Comparison of ENCODE assay signal across 8 mouse cellular contexts in genomic region chr12:112542920-112543300, GRCm38 (mm10). TPM values are rescaled to one million over a fixed set of nuclear protein-coding genes. Genes with fewer than 3 reads are reported as not detected.
DNase-seq lines count a peak whose midpoint lies in the region; ATAC-seq and TF ChIP-seq lines count a peak whose summit lies in the region.

No protein-coding gene starts in this region.

- peak; percentile 98 for TF ChIP-seq CTCF in forebrain, postnatal 0 days (IDR thresholded peaks at IDR 0.05; ENCODE audit: low read depth)
- TF ChIP-seq CTCF in lung, adult 2 months (IDR thresholded peaks at IDR 0.05; ENCODE audit: insufficient read depth, low read length), result peak; percentile 82
- peak; percentile 89 for TF ChIP-seq CTCF in olfactory bulb, adult 2 months (IDR thresholded peaks at IDR 0.05; ENCODE audit: insufficient read depth, low read depth, low read length)

- no peak overlapping the region for H3K4me3 ChIP-seq in ES-E14 (ENCODE audit: insufficient read depth in 1 of 2, low read depth in 1 of 2, low read length in 2 of 2, poor library complexity in 1 of 2, severe bottlenecking in 1 of 2)
- H3K4me3 ChIP-seq in forebrain, postnatal 0 days (ENCODE audit: low read depth, low read length), result no peak overlapping the region
- H3K4me3 ChIP-seq in lung, adult 2 months (replicated peaks; ENCODE audit: extremely low read depth, low read depth, low read length), result no peak overlapping the region
- H3K4me3 ChIP-seq in olfactory bulb, adult 2 months (ENCODE audit: insufficient read depth, low read depth, low read length), result no peak overlapping the region

- DNase-seq in ES-E14 (ENCODE audit: low read depth, low spot score), result peak; percentile 87
- peak; percentile 64 for DNase-seq in cerebellum, adult 11-12 months
- peak; percentile 96 for DNase-seq in forebrain, postnatal 0 days
- peak; percentile 95 for DNase-seq in heart, postnatal 4 days
- peak; percentile 79 to 94 for DNase-seq in layer of hippocampus, adult 18-20 months (ENCODE audit: low spot score in 2 of 2)
- peak; percentile 83 for DNase-seq in lung, adult 2 months
- DNase-seq in testis, postnatal 14 days (ENCODE audit: low spot score), result peak; percentile 82

- H3K27me3 ChIP-seq in forebrain, postnatal 0 days (ENCODE audit: insufficient read depth, low read length), result no peaks in the 10 kb centered on the region

- in situ Hi-C loops in ES-E14 (cut with MboI; ENCODE audit: low sequenced_read_pairs in 2 of 2, unreplicated experiment in 2 of 2), result loop anchor here (10.0 to 25.0 kb wide), 2 partner anchors 398 to 406 kb away; partner anchors contain the start of gene Kif26a (in 2 of the 2)

- peak; percentile 70 for ATAC-seq in forebrain, postnatal 0 days

- H3K4me2 ChIP-seq in forebrain, postnatal 0 days (ENCODE audit: low read depth), result no peak overlapping the region; the same call in 1 of the 2 replicates

- no peak overlapping the region for H3K27ac ChIP-seq in ES-E14 (ENCODE audit: insufficient read depth, low read depth, low read length, poor library complexity, severe bottlenecking)
- peak overlapping the region; percentile 72 for H3K27ac ChIP-seq in forebrain, postnatal 0 days (ENCODE audit: low read depth, low read length)
- no peak overlapping the region for H3K27ac ChIP-seq in olfactory bulb, adult 2 months (ENCODE audit: insufficient read depth, low read depth, low read length)

- 5% methylated on average over 11 of the region's 11 CpGs for WGBS in forebrain, postnatal 0 days
- 7% methylated on average over 11 of the region's 11 CpGs for WGBS in lung, adult 2 months
- 4% methylated on average over 11 of the region's 11 CpGs for WGBS in olfactory bulb, adult 2 months

- H3K9me3 ChIP-seq in ES-E14 (ENCODE audit: control insufficient read depth, insufficient read depth, low read depth, low read length), result no peaks in the 10 kb centered on the region
- no peaks in the 10 kb centered on the region for H3K9me3 ChIP-seq in forebrain, postnatal 0 days (ENCODE audit: low read length)

- no peak for TF ChIP-seq POLR2A in lung, adult 2 months (IDR thresholded peaks at IDR 0.05; ENCODE audit: borderline replicate concordance, extremely low read depth, low read depth, low read length)
- TF ChIP-seq POLR2A in olfactory bulb, adult 2 months (IDR thresholded peaks at IDR 0.05; ENCODE audit: insufficient read depth, low read depth, low read length), result no peak

- peaks cover 4 to 33% of the 10 kb centered on the region in 2 experiments; a peak in 3 of 4 replicates for H3K4me1 ChIP-seq in ES-E14 (ENCODE audit: control insufficient read depth in 2 of 2, insufficient read depth in 2 of 2, low read length in 2 of 2, poor library complexity in 1 of 2)
- H3K4me1 ChIP-seq in forebrain, postnatal 0 days (ENCODE audit: insufficient read depth), result peaks cover 22% of the 10 kb centered on the region
- no peaks in the 10 kb centered on the region for H3K4me1 ChIP-seq in lung, adult 2 months (ENCODE audit: control insufficient read depth, insufficient read depth, low read length)
- peaks cover 30% of the 10 kb centered on the region for H3K4me1 ChIP-seq in olfactory bulb, adult 2 months (ENCODE audit: control insufficient read depth, insufficient read depth, low read length)

- no peaks in the 10 kb centered on the region for H3K36me3 ChIP-seq in ES-E14 (ENCODE audit: control insufficient read depth, insufficient read depth, low read length, poor library complexity, severe bottlenecking)
- no peaks in the 10 kb centered on the region for H3K36me3 ChIP-seq in forebrain, postnatal 0 days (ENCODE audit: insufficient read depth)

- no peak overlapping the region for H3K9ac ChIP-seq in ES-E14 (ENCODE audit: insufficient read depth, low read depth, low read length, poor library complexity, severe bottlenecking)
- no peak overlapping the region for H3K9ac ChIP-seq in forebrain, postnatal 0 days

TF ChIP-seq in ES-E14, 5 proteins besides CTCF, POLR2A, EP300 and RAD21:
- TF ChIP-seq MAFK (IDR thresholded peaks at IDR 0.05; ENCODE audit: insufficient read depth, low read depth, low read length) (peak; percentile 21; the same call in 1 of the 2 replicates), ZC3H11A (IDR thresholded peaks at IDR 0.05; ENCODE audit: borderline replicate concordance, low read depth, low read length) (peak; percentile 92), ZNF384 (IDR thresholded peaks at IDR 0.05; ENCODE audit: low read depth, low read length) (no peak), HCFC1 (IDR thresholded peaks at IDR 0.05; ENCODE audit: borderline replicate concordance, insufficient read depth, low read length) (no peak), CHD2 (IDR thresholded peaks at IDR 0.05; ENCODE audit: low read depth, low read length) (no peak)

RNA-seq across cellular contexts. Expression of gene Tmem179, which starts 26.4 kb away (rescaled TPM):
- 3.1 and 3.5 TPM in 2 replicates for total RNA-seq in ES-E14 (2012; rRNA removed)
- total RNA-seq in forebrain, postnatal 0 days (2014; rRNA removed), result 96.1 and 119 TPM in 2 replicates
- 84.0 and 112 TPM in 2 replicates for polyA plus RNA-seq in forebrain, postnatal 0 days (2015; fragmentation: Nextera tagmentation; extraction: Ambion mirVana)
- total RNA-seq in heart, postnatal 4 days (2021), result under 1 TPM; 0.11 to 0.12 TPM
- 100 to 1,000 TPM; 126 to 134 TPM for total RNA-seq in layer of hippocampus, adult 18-20 months (2021)
- polyA plus RNA-seq in lung, adult 2 months (2012; rRNA removed), result 0.09 TPM in 1 of 2 replicates, not detected in the other
- not detected in 2 replicates for polyA plus RNA-seq in olfactory bulb, adult 2 months (2012; ENCODE audit: insufficient read depth, insufficient read length, low replicate concordance, missing spikeins)

RNA-seq across cellular contexts. Expression of gene Inf2, which starts 45.7 kb away (rescaled TPM):
- 17.8 and 21.0 TPM in 2 replicates for total RNA-seq in ES-E14 (2012; rRNA removed)
- total RNA-seq in forebrain, postnatal 0 days (2014; rRNA removed), result 9.8 and 10.8 TPM in 2 replicates
- 1.1 and 1.2 TPM in 2 replicates for polyA plus RNA-seq in forebrain, postnatal 0 days (2015; fragmentation: Nextera tagmentation; extraction: Ambion mirVana)
- total RNA-seq in heart, postnatal 4 days (2021), result 10 to 100 TPM; 18.6 to 19.7 TPM
- 100 to 1,000 TPM; 105 to 111 TPM for total RNA-seq in layer of hippocampus, adult 18-20 months (2021)
- 28.0 and 33.6 TPM in 2 replicates for polyA plus RNA-seq in lung, adult 2 months (2012; rRNA removed)
- polyA plus RNA-seq in olfactory bulb, adult 2 months (2012; ENCODE audit: insufficient read depth, insufficient read length, low replicate concordance, missing spikeins), result not detected in 2 replicates

RNA-seq across cellular contexts. Expression of gene A530016L24Rik, which starts 53.7 kb away (rescaled TPM):
- total RNA-seq in ES-E14 (2012; rRNA removed), result not detected in 2 replicates
- total RNA-seq in forebrain, postnatal 0 days (2014; rRNA removed), result 0.10 TPM in 1 of 2 replicates, not detected in the other
- polyA plus RNA-seq in forebrain, postnatal 0 days (2015; fragmentation: Nextera tagmentation; extraction: Ambion mirVana), result not detected in 2 replicates
- 10 to 100 TPM; 25.6 to 26.5 TPM for total RNA-seq in heart, postnatal 4 days (2021)
- under 1 TPM in 1 of 2 experiments, not detected in 1; 0.15 TPM for total RNA-seq in layer of hippocampus, adult 18-20 months (2021)
- 9.5 and 11.6 TPM in 2 replicates for polyA plus RNA-seq in lung, adult 2 months (2012; rRNA removed)
- not detected in 2 replicates for polyA plus RNA-seq in olfactory bulb, adult 2 months (2012; ENCODE audit: insufficient read depth, insufficient read length, low replicate concordance, missing spikeins)

Comparison
In these comparisons a context has a peak if more than half of its experiments do, and no peak if none do; other contexts are left out.
1. RNA of gene Tmem179, which starts 26.4 kb away (total RNA-seq): 126 to 134 TPM in layer of hippocampus, adult 18-20 months and 96.1 to 119 TPM in forebrain, postnatal 0 days; 3.1 to 3.5 TPM in ES-E14 and 0.11 to 0.12 TPM in heart, postnatal 4 days; every median in the first group is over 10 times any median in the second.
2. RNA of gene A530016L24Rik, which starts 53.7 kb away (total RNA-seq): 25.6 to 26.5 TPM in heart, postnatal 4 days; 0.15 TPM in layer of hippocampus, adult 18-20 months, 0.10 TPM in forebrain, postnatal 0 days and not detected in ES-E14; every median in the first group is over 10 times any median in the second.
3. Peak in every context shown above with its lines, with median percentiles within 50 percentile points of each other: DNase-seq and CTCF ChIP-seq.